Mouse (Mus musculus) G1E (cell line): ENCODE measurements around the gene 1700029P11Rik.

Experiments used
- CTCF ChIP-seq: IDR thresholded peaks from 2 replicates; pipeline ENCODE4 v1.5.1; 2012; ENCODE audit warnings: low read depth, low read length, inconsistent platforms, mixed read lengths
- GATA1 ChIP-seq: IDR thresholded peaks from 2 replicates; pipeline ENCODE4 v1.6.1; 2012; ENCODE audit warnings: borderline replicate concordance, low read length, inconsistent platforms, mixed read lengths
- GATA2 ChIP-seq: IDR thresholded peaks from 2 replicates; pipeline ENCODE4 v1.6.1; 2012; ENCODE audit warnings: low read depth, low read length, inconsistent platforms, borderline replicate concordance
- TAL1 ChIP-seq: conservative IDR thresholded peaks from 2 replicates; pipeline ENCODE4 v1.6.1; 2012; ENCODE audit warnings: low read depth, low read length, inconsistent platforms, mixed read lengths

GRCm38 (mm10) chr15:81941010-81941409 lies 39.3 kb upstream of the 1700029P11Rik start:
- TF ChIP-seq CTCF (peak; percentile 31; the same call in 1 of the 2 replicates), TAL1 (no peak), GATA1 (no peak), GATA2 (no peak)
